In genomic region chr5:36948831-36949230, GRCm38 (mm10) we compare ENCODE assay signal across 8 mouse cellular contexts. TPM values are rescaled to one million over a fixed set of nuclear protein-coding genes. Genes with fewer than 3 reads are reported as not detected.
DNase-seq lines count a peak whose midpoint lies in the region; ATAC-seq and TF ChIP-seq lines count a peak whose summit lies in the region.

No protein-coding gene starts in this region.

- ATAC-seq in lung, embryonic 14.5 days (ENCODE audit: insufficient read depth): peak; percentile 76

- DNase-seq in 416B (ENCODE audit: low read depth) (peak; percentile 73), R1 (ENCODE audit: low read depth, low spot score) (peak; percentile 81)
- peak; percentile 82 to 91 for DNase-seq in cerebellum, postnatal 25 days
- peak; percentile 83 for DNase-seq in gastrocnemius, postnatal 10 days
- DNase-seq in kidney, postnatal 10 days: peak; percentile 88
- DNase-seq in lung, embryonic 14.5 days: peak; percentile 85
- DNase-seq in retina, adult 2 months (ENCODE audit: low read depth, low spot score): peak; percentile 41
- peak; percentile 46 to 85 for DNase-seq in thymus, postnatal 10 days (ENCODE audit: low spot score in 2 of 2)

- H3K4me3 ChIP-seq in lung, embryonic 14.5 days (ENCODE audit: low read depth, low read length): no peak overlapping the region

- H3K27ac ChIP-seq in lung, embryonic 14.5 days (ENCODE audit: low read depth): no peak overlapping the region

- H3K9ac ChIP-seq in lung, embryonic 14.5 days: no peak overlapping the region

- no peak overlapping the region for H3K4me2 ChIP-seq in lung, embryonic 14.5 days

- WGBS in lung, embryonic 14.5 days: 7% methylated on average over 3 of the region's 3 CpGs

- no peaks in the 10 kb centered on the region for H3K9me3 ChIP-seq in lung, embryonic 14.5 days (ENCODE audit: low read depth, low read length)

- TF ChIP-seq CTCF in lung, embryonic 14.5 days (IDR thresholded peaks at IDR 0.05; ENCODE audit: low read depth): peak; percentile 95

- H3K36me3 ChIP-seq in lung, embryonic 14.5 days (ENCODE audit: insufficient read depth): no peaks in the 10 kb centered on the region

- no peaks in the 10 kb centered on the region for H3K27me3 ChIP-seq in lung, embryonic 14.5 days (ENCODE audit: insufficient read depth, low read length)

- no peaks in the 10 kb centered on the region for H3K4me1 ChIP-seq in lung, embryonic 14.5 days (ENCODE audit: insufficient read depth)

RNA-seq across cellular contexts. Expression of gene Wfs1, which starts 40.2 kb away (rescaled TPM):
- 10 to 100 TPM; 25.4 to 30.2 TPM for total RNA-seq in gastrocnemius, postnatal 10 days (2021)
- 9.9 and 10.3 TPM in 2 replicates for polyA plus RNA-seq in lung, embryonic 14.5 days (2014; fragmentation: Nextera tagmentation; extraction: Ambion mirVana)
